Mouse (Mus musculus) hindlimb bud, embryonic 11.5 days (tissue): Measurements from ENCODE around the gene Chil1.

Source experiments
- DNase-seq: peaks from one replicate; pipeline ENCODE4 v3.0.0-alpha.2; 2012; ENCODE audit warnings: low read depth, low spot score; ENCODE audit errors: extremely low spot score

The Chil1 gene

DNA sequence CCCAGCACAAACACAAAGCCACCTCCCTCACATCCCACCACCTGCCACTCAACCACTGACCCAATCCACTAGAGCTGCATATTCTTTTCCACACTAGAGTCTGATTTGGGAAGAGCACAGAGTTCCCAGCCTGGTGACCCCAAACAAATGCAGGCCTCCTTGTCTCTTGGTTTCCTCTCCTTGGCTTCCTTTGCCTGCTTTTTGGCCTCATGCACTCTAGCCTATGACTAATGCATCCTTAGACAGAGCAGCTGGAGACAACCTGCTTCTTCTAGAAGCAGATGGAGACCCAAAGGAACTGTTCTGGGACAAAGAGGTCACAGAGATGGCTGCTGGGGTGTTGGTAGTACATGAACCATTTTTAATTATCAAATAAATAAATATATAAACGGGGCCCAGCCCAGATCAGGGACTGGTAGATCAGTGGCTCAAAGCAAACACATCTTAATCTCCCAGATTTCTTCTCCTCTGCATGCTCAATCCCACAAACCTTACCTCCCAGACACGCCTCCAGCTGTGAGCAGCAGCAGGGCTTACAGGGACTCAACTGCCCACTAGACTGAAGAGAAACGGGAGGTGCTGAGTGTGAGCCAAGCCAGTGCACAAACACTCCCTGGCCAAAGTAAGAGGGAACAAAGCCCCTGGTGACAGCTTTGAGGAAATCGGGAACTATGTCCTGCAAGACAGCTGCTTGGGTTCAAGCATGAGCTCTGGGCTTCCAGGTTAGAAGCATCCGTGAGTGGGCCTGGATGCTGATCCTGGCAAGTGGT is 48.0 kb downstream of the Chil1 start:
- DNase-seq = no peak

DNA sequence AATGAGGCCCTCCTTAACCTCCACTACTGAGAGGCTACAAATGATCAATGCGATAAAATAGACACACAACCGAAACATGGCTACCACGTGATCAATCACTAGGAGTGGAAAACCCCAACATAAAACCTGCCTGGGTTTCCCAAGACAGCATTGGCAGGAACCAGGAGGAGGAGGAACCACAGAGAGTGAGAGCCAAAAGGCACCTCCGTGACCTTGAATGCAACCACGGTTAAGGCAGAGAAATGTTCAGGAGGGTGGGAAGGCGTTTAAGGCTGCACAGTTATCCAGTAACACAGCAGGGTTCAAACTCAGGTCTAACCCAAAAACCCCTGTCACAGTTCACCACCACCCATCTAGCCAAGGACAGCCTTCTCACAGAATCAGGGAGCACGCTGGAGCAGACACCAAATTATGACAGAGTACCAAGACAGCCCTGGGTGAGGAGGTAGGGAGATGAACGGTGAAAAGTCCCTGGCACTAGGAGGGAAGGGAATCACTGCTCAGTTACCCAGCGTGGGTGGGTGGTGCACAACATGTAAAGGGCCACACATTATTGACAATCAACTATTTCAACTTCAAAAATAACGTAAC is 48.8 kb downstream of the Chil1 start:
- no peak for DNase-seq

DNA sequence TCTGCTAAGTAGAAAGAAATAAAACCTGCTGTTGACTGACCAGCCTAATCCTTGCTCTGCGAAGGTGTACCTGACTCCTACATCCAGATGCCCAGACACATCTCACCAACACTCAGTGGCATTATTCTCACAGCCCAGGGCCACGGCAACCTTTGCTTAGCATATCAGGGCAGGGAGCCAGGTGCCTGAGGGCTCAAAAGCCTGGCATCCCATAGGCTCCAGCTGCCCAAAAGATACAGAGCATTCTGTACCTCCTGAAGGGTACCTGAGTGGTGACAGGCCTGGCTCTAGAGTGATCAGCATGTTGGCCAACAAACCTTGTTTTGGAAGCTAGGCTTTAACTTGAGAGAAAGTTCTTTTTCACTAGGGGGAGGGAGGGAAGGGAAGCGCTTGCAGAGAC is 49.3 kb downstream of the Chil1 start:
- DNase-seq = no peak

DNA sequence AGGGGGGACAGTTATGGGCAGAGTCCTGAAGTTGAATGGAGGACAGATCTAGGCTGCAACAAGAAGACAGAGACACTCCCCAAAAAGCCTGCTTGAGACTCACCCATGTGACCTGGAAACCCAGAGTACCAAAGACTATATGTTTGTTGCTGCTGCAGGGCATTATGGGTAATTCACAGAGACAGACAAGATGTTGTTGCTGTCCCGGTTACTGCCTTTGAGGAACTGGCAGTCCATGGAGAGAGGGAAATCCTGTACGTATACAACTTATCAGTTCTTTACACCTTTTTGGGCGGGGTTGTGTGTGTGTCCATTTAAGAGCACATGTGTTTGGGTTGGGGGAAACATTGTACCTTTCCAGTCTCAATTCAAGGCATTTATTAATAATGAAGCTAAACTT is 49.7 kb downstream of the Chil1 start:
- no peak for DNase-seq

DNA sequence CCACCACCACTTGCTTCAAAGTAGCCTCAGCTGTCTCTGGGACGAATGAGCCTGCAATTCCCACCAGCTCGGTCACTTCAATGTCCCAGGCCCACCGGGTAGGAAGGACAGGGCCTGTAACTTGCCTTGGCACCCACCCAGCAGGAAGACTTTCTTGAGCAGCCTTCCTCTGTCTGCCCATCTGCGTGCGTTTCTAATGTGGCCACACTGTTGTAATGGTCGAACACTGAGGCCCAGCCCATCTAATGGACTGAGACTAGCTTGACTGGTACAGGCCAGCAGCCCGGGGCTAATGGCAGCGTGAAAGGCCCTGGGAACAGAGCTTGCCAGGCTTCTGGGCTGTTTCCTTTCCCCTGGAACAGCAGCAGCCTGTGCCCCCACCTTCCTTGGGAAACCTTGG is 50.4 kb downstream of the Chil1 start:
- DNase-seq = no peak

DNA sequence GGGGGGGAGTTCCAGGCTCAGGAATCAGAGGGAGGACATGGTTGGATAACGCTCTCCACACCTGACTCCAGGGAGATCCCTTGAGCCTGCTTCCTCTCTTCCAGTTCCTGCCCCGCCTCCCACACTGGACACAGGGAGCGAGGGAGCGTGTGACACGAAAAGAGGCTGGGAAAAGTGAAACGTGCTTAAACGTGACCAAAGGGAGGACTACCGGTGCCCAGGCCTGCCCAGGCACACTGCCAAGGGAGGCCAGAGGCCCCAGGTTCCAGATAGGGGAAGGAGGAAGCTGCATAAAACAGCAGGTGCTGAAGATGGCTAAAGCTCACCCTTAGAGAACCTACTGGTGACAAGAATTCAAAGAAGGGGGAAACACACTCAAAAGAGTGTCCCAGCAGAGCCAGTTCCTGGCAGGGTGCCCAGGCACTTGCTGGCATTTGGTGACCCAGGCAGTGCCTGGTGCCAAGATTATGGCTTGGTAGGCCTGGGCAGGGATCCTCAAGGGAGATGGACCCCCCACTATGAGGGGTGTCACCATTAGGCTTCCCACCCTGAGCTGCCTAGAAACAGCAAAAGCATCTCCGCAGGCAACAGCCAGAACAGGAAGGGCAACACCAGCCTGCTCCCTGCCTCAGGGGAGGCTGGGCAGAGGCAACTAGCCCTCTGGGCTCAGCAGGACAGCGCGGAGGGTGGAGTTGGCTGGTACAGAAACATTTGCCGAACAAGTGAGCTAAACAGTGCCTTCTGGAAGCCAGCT is 51.0 kb downstream of the Chil1 start:
- no peak for DNase-seq

DNA sequence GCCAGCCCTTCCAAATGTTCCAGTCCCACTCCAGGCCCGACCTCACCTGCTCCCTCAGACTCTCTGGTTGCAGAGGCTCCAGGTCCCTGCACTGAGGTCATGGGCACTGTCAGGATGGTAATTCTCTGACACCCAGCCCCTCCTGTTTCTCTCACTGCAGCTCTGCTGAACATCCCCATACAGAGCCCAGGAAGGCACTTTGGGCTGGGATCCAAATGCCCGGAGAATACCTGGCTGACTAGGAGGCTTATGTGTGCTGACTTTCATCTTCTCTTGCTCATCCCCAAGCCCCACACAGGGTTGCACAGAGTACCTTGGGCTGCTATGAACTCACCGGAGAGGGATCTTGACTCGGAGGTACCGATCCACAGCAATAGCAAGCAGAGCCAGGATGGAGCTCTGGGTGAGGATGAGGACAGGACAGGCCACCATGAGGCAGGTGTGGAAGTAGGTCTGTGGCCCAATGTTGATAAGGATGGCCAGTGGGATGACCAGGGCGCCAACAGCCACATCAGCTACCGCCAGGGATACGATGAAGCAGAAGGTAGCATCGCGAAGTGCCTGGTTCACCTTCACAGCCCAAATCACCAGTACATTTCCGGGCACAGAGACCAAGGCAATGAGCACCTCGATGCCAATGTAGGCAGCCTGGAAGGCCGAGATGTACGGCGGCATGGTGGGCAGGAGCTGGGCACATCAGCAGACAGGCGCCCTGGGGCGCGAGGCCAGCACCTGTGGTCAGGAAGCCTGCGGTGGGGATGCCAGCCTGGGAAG is 51.9 kb downstream of the Chil1 start:
- no peak for DNase-seq

DNA sequence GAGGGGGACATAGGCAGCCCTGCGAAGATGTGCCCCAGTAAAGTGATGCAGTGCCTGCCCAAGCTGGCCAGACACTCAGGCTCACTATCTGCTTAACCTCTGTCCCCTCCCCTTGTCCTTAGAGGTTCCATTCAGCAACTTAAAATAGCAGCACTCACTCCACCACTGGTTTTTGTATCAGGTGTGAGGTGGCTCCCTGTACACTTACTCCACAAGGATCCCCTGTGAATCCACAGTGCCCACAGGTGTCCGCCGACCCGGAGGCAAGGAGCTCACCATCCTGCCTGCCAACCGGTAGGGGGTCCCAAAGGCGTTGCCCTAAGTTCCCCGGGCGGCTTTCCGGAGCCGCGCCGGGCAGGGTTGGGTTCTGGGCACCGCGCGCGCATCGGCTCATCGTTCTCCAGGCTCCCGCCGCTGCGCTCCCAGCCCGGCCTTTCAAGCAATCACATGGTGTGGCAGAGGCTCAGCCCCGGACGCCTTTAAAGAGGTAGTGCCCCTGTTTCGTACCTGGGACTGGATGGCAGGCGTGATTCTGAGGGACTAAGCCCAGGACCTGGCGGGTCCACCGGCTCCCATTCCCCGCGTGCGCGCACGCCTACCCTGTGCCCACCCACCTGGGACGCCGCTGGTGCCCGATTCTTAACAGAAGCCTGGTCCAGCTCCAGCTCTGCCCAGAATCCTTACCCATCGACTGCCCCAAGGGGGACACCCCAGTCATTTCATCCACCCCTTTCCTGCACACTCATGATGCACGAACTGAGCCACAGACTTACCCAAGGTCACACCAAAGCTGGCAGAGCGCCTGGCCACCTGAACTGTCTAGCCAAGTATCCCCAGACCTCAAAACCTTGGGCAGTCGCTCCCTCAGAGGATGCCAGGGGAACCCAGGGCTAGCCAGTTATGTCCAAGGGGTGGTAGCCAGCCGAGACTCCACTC is 52.7 kb downstream of the Chil1 start:
- no peak for DNase-seq

DNA sequence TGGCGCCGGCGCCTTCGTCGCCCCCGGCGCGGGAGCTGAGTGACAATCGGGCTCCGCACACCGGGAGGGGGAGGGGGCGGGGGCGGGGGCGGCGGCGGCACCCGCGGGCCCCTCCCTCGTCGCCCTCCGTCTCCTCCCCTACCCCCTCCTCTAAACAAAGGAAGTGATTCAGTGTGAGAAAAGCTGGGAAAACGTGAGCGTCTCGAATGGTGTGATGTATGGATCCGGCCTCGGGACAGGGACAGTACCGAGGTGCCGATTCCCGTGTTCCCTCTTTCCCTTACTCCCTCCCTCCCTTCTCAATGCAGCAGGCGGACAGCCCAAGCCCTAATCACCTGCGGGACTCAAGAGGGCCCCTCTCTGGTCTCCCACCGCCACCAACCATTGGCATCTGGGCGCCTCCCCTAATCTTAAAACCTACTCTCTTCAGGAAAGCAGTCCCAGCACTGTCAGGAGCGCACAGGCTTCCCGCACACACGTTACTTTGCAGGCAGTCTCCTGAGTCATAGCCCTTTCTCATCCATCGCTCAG is 53.5 kb downstream of the Chil1 start, which contains the start of gene Adora1:
Adora1 (minus strand) TSS at position 41 of the 531 bp plus-strand sequence.
- DNase-seq = no peak

DNA sequence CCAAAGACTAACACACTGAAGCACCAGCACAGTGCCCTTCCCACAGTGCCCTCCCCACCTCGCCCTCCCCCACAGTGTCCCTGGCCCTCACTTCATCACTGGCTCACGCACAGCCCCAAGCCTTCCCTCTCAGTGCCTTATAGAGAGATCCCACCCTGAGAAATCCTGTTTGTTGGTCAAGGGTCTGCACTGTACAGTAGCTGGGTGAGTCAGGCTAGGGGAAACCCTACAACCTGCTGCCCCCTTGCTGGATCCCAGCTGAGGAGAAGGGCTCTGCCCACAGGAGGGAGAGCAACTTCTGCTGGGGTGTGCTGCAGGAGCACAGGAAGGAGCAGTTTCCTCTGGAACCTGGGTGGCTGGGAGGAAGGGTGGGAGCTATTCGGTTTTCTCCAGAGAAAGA is 54.2 kb downstream of the Chil1 start:
- DNase-seq = no peak

DNA sequence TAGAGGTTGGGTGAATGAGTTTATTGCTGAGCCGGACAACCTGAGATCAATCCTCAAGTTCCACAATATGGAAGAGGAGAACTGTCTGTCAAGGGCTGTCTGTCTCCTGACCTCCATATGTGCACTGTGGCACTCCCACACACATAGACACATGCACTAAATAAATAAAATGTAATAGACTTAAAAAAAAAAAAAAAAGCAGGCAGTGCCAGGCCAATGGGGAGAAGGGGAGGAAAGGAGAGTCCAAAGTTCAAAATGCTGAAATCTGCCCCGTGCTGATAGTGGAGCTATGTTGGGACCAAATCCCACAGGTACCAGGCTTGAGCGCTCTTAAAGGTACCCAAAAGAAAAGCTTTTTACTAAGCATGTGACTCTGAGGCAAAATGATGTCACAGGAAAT is 55.5 kb downstream of the Chil1 start:
- no peak for DNase-seq
